Mouse (Mus musculus): ENCODE measurements at regions not wholly inside any gene's neighbourhood (a gene's known extent, or its start where the extent isn't known, plus 50 kb on each side); places are given as distances from the start of the nearest gene placed in this dataset.

DNA sequence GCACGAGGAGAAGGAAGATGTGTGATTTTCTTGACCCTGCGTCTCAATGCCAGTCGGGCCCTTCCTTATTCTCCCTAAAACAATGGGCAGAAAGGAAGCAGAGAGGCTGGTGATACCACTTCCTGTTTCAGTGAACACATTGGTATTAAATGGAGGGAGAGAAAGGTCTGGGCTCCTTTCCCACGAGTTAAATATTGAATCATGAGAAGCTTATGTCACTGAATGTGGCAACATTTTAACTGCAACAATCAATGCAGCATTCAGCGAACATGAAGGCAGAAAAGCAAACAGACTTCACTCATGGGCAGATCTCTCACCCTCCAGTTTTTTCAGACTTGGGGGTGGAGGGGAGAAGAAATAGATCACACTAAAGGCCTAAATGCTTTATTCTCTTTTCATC is 819.8 kb downstream of the Poteg start:
- H3K27ac ChIP-seq: no peak overlapping the region
- ATAC-seq (ENCODE audit: insufficient number of reproducible peaks, low FRiP score, low TSS enrichment, low read depth): no peak
- no peaks in the 10 kb centered on the region for H3K36me3 ChIP-seq
- no peak overlapping the region for H3K4me3 ChIP-seq
- H3K27me3 ChIP-seq: no peaks in the 10 kb centered on the region
- no peak overlapping the region for H3K4me2 ChIP-seq
- no peaks in the 10 kb centered on the region for H3K9me3 ChIP-seq
- H3K4me1 ChIP-seq: no peaks in the 10 kb centered on the region
- no peak overlapping the region for H3K9ac ChIP-seq
- WGBS: 71% methylated on average over 5 of the region's 5 CpGs

GRCm38 (mm10) chr8:28284257-28284656 is 836.8 kb downstream of the Poteg start:
- Histone ChIP-seq H3K9ac (no peak overlapping the region), H3K9me3 (no peaks in the 10 kb centered on the region), H3K4me2 (no peak overlapping the region), H3K4me1 (no peaks in the 10 kb centered on the region), H3K36me3 (no peaks in the 10 kb centered on the region), H3K27ac (no peak overlapping the region), H3K27me3 (no peaks in the 10 kb centered on the region), H3K4me3 (no peak overlapping the region)
- no peak for ATAC-seq (ENCODE audit: insufficient number of reproducible peaks, low FRiP score, low TSS enrichment, low read depth)
- 52% methylated on average over 2 of the region's 2 CpGs for WGBS

DNA sequence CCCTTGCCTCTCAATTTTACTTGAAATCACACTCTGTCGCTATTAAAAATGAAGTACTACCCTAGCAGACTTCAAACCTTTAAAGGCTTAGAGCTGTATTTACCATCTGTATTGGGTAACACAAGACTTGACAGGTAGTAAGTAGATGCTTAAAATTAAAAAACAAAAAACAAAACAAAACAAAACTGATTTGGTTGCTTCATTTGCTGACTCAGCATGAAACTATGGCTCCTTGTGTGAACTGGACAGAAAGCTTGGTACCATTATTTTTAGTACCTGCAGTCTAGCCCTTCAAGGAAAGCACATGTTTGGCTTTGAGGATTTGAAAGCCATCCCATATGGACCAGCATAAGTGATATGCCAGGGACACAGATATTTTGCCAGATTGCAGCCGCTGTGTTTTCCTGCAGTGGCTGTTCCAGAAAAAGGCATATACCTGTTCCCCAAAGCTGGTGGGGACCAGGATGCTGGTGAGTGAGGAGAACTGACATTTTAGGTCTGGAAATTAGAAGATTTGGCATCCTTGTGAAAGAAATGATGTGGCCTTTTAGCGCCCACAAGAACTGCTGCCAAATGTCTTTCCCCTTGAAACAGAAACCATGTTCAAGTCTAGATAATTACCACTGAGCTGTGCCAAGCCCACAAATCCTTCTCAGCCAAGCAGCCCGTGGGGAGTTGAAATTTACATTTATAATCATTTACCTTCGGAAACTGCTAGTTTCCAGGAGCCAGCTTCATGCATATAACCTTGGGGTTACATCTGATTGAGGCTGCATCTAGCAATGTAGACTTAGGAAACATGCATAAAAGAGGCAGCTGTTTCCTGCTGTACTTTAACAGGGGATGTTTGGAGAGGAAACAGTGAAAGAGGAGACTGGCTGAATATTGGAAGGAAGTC is 851.7 kb downstream of the Poteg start:
- Histone ChIP-seq H3K27ac (peak overlapping the region; percentile 57), H3K4me3 (no peak overlapping the region), H3K4me1 (0 out of 2 replicates have a peak, but pooled peaks cover 6% of the 10 kb centered on the region), H3K27me3 (no peaks in the 10 kb centered on the region), H3K36me3 (no peaks in the 10 kb centered on the region), H3K9me3 (no peaks in the 10 kb centered on the region), H3K4me2 (peak overlapping the region; percentile 19; the same call in 1 of the 2 replicates), H3K9ac (no peak overlapping the region)
- WGBS: 34% methylated on average over 5 of the region's 5 CpGs
- ATAC-seq (ENCODE audit: insufficient number of reproducible peaks, low FRiP score, low TSS enrichment, low read depth): peak; percentile 52; the same call in 1 of the 2 replicates

- WGBS: 47% methylated on average over 1 of the region's 1 CpGs
- H3K4me2 ChIP-seq: no peak overlapping the region
These were observed 869.6 kb downstream of the Poteg start for GRCm38 (mm10) chr8:28317081-28317480.

GRCm38 (mm10) chr8:28333388-28333787 is 885.9 kb downstream of the Poteg start:
- no peak overlapping the region for H3K4me3 ChIP-seq
- WGBS: 45% methylated on average over 1 of the region's 1 CpGs
- no peaks in the 10 kb centered on the region for H3K9me3 ChIP-seq
- H3K9ac ChIP-seq: no peak overlapping the region
- H3K27ac ChIP-seq: no peak overlapping the region
- H3K4me2 ChIP-seq: no peak overlapping the region
- H3K36me3 ChIP-seq: no peaks in the 10 kb centered on the region
- H3K4me1 ChIP-seq: no peaks in the 10 kb centered on the region
- ATAC-seq (ENCODE audit: insufficient number of reproducible peaks, low FRiP score, low TSS enrichment, low read depth): no peak
- H3K27me3 ChIP-seq: no peaks in the 10 kb centered on the region

More at GRCm38 (mm10) chr8:28317081-28317480, 869.6 kb downstream of the Poteg start:
- H3K4me3 ChIP-seq: no peak overlapping the region
- H3K27me3 ChIP-seq: no peaks in the 10 kb centered on the region
- no peaks in the 10 kb centered on the region for H3K9me3 ChIP-seq
- no peaks in the 10 kb centered on the region for H3K36me3 ChIP-seq
- no peak for ATAC-seq (ENCODE audit: insufficient number of reproducible peaks, low FRiP score, low TSS enrichment, low read depth)
- H3K4me1 ChIP-seq: no peaks in the 10 kb centered on the region
- H3K9ac ChIP-seq: no peak overlapping the region
- H3K27ac ChIP-seq: no peak overlapping the region

DNA sequence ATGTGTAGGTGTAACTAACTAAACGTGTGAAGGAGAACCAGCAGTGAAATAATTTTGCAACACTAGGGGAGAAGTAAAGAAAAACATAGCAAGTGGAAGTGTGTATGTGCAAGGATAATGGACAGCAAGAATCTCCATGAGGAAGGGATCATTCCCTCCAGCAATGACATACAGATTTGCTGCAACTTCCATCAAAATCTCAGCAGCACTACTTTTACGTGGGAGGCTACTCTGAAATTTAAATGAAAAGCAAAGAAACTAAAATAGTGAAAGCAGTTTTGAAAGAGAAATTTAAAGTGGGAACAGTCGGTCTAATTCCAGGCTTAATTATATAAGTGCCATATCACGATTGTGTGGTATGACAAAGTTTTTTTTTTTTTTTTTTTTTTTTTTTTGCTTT is 890.0 kb downstream of the Poteg start:
- H3K9ac ChIP-seq: no peak overlapping the region
- no peaks in the 10 kb centered on the region for H3K9me3 ChIP-seq
- no peaks in the 10 kb centered on the region for H3K4me1 ChIP-seq
- H3K4me3 ChIP-seq: no peak overlapping the region
- no peaks in the 10 kb centered on the region for H3K27me3 ChIP-seq
- 74% methylated on average over 4 of the region's 4 CpGs for whole genome bisulfite sequencing
- no peak overlapping the region for H3K4me2 ChIP-seq
- H3K27ac ChIP-seq: no peak overlapping the region
- ATAC-seq (ENCODE audit: insufficient number of reproducible peaks, low FRiP score, low TSS enrichment, low read depth): no peak
- no peaks in the 10 kb centered on the region for H3K36me3 ChIP-seq

DNA sequence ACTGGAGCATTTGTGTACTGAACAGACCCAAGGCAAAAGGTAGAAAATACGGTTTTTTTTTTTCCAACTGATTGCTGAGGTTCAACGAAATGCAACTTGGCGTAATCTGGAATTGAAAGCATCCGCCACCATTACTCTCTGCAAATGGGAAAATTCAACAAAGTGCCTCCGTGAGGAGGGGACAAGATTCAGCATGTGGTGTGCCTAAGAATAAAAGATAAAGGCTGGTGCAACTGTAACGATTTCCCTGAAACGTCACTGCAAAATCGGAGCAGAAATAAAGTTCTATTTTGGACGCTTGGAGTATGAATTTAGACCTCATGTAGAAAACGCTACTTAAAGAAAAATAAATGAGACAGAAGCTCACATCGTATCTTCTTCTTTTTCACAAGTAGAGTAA is 893.8 kb downstream of the Poteg start:
- Histone ChIP-seq H3K27me3 (no peaks in the 10 kb centered on the region), H3K4me1 (no peaks in the 10 kb centered on the region), H3K4me2 (no peak overlapping the region), H3K9me3 (no peaks in the 10 kb centered on the region), H3K27ac (no peak overlapping the region), H3K4me3 (no peak overlapping the region), H3K9ac (no peak overlapping the region), H3K36me3 (no peaks in the 10 kb centered on the region)
- 88% methylated on average over 11 of the region's 11 CpGs for WGBS
- ATAC-seq (ENCODE audit: insufficient number of reproducible peaks, low FRiP score, low TSS enrichment, low read depth): no peak

- Histone ChIP-seq H3K27ac (no peak overlapping the region), H3K4me3 (no peak overlapping the region), H3K4me2 (no peak overlapping the region), H3K9me3 (no peaks in the 10 kb centered on the region), H3K36me3 (no peaks in the 10 kb centered on the region), H3K9ac (no peak overlapping the region), H3K4me1 (no peaks in the 10 kb centered on the region), H3K27me3 (no peaks in the 10 kb centered on the region)
- no peak for ATAC-seq (ENCODE audit: insufficient number of reproducible peaks, low FRiP score, low TSS enrichment, low read depth)
These were observed 919.0 kb downstream of the Poteg start for GRCm38 (mm10) chr8:28366470-28366869.

- Histone ChIP-seq H3K9me3 (no peaks in the 10 kb centered on the region), H3K36me3 (no peaks in the 10 kb centered on the region), H3K4me3 (no peak overlapping the region), H3K4me2 (no peak overlapping the region), H3K27ac (no peak overlapping the region), H3K27me3 (no peaks in the 10 kb centered on the region), H3K4me1 (no peaks in the 10 kb centered on the region), H3K9ac (no peak overlapping the region)
- 79% methylated on average over 3 of the region's 3 CpGs for WGBS
- ATAC-seq (ENCODE audit: insufficient number of reproducible peaks, low FRiP score, low TSS enrichment, low read depth): no peak
These were observed 919.9 kb downstream of the Poteg start for GRCm38 (mm10) chr8:28367361-28367760.

DNA sequence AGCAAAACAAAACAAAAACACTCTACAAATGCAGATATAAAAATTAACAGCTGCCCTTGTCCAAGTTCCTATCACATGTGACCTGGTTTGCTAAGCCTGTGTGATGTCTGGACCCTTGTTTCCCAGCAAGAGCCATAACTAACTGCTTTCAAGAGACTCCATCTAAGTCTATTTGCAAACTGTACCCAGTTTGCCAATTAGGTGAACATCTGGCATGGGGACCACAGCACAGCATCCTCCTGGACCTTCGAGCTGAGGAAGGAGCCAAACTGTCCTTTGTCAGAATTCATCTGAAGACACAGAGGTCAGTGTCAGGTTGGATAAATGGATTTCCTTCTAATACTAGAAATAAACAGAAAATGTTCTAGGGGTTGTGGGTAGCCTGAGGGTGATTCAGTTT is 924.3 kb downstream of the Poteg start:
- ATAC-seq (ENCODE audit: insufficient number of reproducible peaks, low FRiP score, low TSS enrichment, low read depth): no peak
- H3K4me1 ChIP-seq: no peaks in the 10 kb centered on the region
- H3K9ac ChIP-seq: no peak overlapping the region
- H3K4me3 ChIP-seq: no peak overlapping the region
- WGBS: 68% methylated on average over 1 of the region's 1 CpGs
- no peaks in the 10 kb centered on the region for H3K9me3 ChIP-seq
- no peak overlapping the region for H3K27ac ChIP-seq
- no peaks in the 10 kb centered on the region for H3K36me3 ChIP-seq
- H3K27me3 ChIP-seq: no peaks in the 10 kb centered on the region
- H3K4me2 ChIP-seq: no peak overlapping the region

- Histone ChIP-seq H3K4me3 (no peak overlapping the region), H3K4me2 (no peak overlapping the region), H3K9me3 (no peaks in the 10 kb centered on the region), H3K4me1 (no peaks in the 10 kb centered on the region), H3K36me3 (no peaks in the 10 kb centered on the region), H3K9ac (no peak overlapping the region), H3K27ac (no peak overlapping the region), H3K27me3 (no peaks in the 10 kb centered on the region)
- WGBS: 23% methylated on average over 1 of the region's 1 CpGs
- no peak for ATAC-seq (ENCODE audit: insufficient number of reproducible peaks, low FRiP score, low TSS enrichment, low read depth)
These were observed 952.7 kb downstream of the Poteg start for GRCm38 (mm10) chr8:28400141-28400540.

DNA sequence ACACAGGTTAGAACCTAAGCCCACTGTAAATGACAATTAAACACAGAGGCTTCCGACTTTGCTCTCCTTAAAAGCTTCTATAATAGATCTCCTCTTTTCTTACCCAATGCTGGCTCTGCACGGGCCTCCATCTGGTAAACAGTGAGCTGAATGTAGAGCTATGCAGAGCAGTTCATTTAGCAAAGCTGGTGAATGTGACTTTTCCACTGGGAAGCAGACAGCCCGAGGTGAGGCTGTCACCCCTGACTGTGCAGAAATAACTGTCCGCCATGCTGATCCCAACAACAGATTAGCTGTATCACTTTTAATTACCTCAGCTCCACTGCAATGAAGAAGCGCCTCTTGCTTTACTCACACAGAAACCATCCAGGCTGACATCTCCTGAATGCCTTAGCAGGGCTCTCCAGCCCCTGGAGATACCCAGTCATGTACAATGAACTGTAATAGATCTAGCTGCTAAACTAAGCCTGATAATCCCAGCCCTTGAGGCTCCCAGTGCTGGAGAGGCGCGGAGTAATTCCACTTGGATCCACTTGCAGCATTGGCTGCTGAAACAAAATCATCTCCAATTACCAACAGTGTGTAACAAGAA is 980.2 kb downstream of the Poteg start:
- no peaks in the 10 kb centered on the region for H3K27me3 ChIP-seq
- no peaks in the 10 kb centered on the region for H3K4me1 ChIP-seq
- no peak overlapping the region for H3K9ac ChIP-seq
- 63% methylated on average over 7 of the region's 7 CpGs for WGBS
- no peak overlapping the region for H3K4me3 ChIP-seq
- H3K27ac ChIP-seq: no peak overlapping the region
- ATAC-seq (ENCODE audit: insufficient number of reproducible peaks, low FRiP score, low TSS enrichment, low read depth): no peak
- no peak overlapping the region for H3K4me2 ChIP-seq
- H3K9me3 ChIP-seq: no peaks in the 10 kb centered on the region
- H3K36me3 ChIP-seq: no peaks in the 10 kb centered on the region

Measured in limb, embryonic 15.5 days (tissue).